Mouse (Mus musculus) lung, postnatal 0 days (tissue): ENCODE data around the gene Tor2a. TPM values are rescaled to one million over a fixed set of nuclear protein-coding genes. Genes with fewer than 3 reads are reported as not detected.

Source experiments
- ATAC-seq: fragments of 200-750 bp; cut with Nextera tagmentation; 2 replicates; pipeline ENCODE4 v1.8.0; 2017; ENCODE audit warnings: moderate library complexity
- DNase-seq: peaks from one replicate; pipeline ENCODE4 v3.0.0-alpha.2; 2016; ENCODE audit warnings: low spot score
- H3K27ac ChIP-seq: fragments of 300-500 bp; sonication (generic); 2 replicates; pipeline ENCODE4 v1.5.1; 2014; ENCODE audit warnings: antibody characterized with exemption, mild to moderate bottlenecking, low read length, mixed read lengths
- H3K27me3 ChIP-seq: fragments of 300-500 bp; sonication (generic); replicated peaks from 2 replicates; pipeline ENCODE4 v1.6.1; 2014; ENCODE audit warnings: low read length, mixed read lengths; ENCODE audit not compliant: insufficient read depth
- H3K36me3 ChIP-seq: fragments of 300-500 bp; sonication (generic); 2 replicates; pipeline ENCODE4 v1.6.1; 2014; ENCODE audit warnings: low read length, mixed read lengths; ENCODE audit not compliant: insufficient read depth
- H3K4me1 ChIP-seq: fragments of 300-500 bp; sonication (generic); 2 replicates; pipeline ENCODE4 v1.6.1; 2014; ENCODE audit warnings: antibody characterized with exemption, low read depth, low read length, mixed read lengths; ENCODE audit not compliant: insufficient read depth
- H3K4me2 ChIP-seq: fragments of 300-500 bp; sonication (generic); replicated peaks from 2 replicates; pipeline ENCODE4 v1.6.1; 2014; ENCODE audit warnings: low read depth, mild to moderate bottlenecking, low read length, moderate library complexity, mixed read lengths
- H3K4me3 ChIP-seq: fragments of 300-500 bp; sonication (generic); 2 replicates; pipeline ENCODE4 v1.5.1; 2014; ENCODE audit warnings: low read depth, low read length
- H3K9ac ChIP-seq: fragments of 300-500 bp; sonication (generic); replicated peaks from 2 replicates; pipeline ENCODE4 v1.6.1; 2014; ENCODE audit warnings: low read depth, mild to moderate bottlenecking
- H3K9me3 ChIP-seq: fragments of 300-500 bp; sonication (generic); 2 replicates; pipeline ENCODE4 v1.6.1; 2016; ENCODE audit warnings: low read length, mixed read lengths
- CTCF ChIP-seq: IDR thresholded peaks from 2 replicates; pipeline ENCODE4 v1.5.1; 2016; ENCODE audit warnings: antibody characterized with exemption, mild to moderate bottlenecking
- EP300 ChIP-seq: IDR thresholded peaks from 2 replicates; pipeline ENCODE4 v1.6.1; 2016; ENCODE audit warnings: antibody characterized with exemption, mild to moderate bottlenecking, control low read depth
- WGBS: fragments of 180-500 bp; shearing (Covaris S2); extraction: QIAGEN DNeasy Blood & Tissue Kit; methylation state at CpG from one replicate; pipeline ENCODE4 v1.1.7; 2014; 5-methylcytosine and 5-hydroxymethylcytosine counted together
- polyA plus RNA-seq: library from polyadenylated mRNA; unstranded; fragments of >200 nt; fragmentation: Nextera tagmentation; extraction: Ambion mirVana; gene quantifications from 2 replicates; pipeline ENCODE4 v1.2.1, GENCODE M21; 2015

Tor2a gene
- polyA plus RNA-seq, 1 experiment from 2014 or later: 63.5 TPM

DNA sequence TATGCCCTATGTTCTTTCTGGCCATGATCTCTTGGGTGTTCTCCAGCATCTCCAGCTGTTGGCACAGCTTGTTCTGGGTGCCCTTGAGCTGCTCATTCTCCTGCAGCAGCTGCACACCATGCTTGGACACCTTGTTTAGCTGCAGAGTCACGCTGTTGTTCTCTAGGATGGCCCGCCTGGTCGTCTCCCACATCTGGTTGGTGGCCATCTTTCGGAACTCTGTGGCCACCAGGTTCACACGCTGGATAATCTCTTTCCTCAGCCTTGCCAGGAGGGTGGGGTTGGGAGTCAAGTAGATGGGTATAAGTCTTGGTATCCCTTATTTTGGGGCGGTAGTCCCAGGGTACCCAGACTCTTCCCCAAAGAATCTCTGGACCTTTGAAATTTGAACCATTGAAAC, 22.7 kb downstream of the Tor2a start:
- DNase-seq: no peak
- 81% methylated on average over 6 of the region's 6 CpGs for WGBS
- H3K36me3 ChIP-seq: no peaks in the 10 kb centered on the region
- H3K4me3 ChIP-seq: no peak overlapping the region
- H3K4me2 ChIP-seq: no peak overlapping the region
- TF ChIP-seq EP300 (no peak), CTCF (no peak)
- H3K4me1 ChIP-seq: peaks cover 6% of the 10 kb centered on the region; the same call in 1 of the 2 replicates
- H3K9me3 ChIP-seq: no peaks in the 10 kb centered on the region
- no peak overlapping the region for H3K27ac ChIP-seq
- H3K27me3 ChIP-seq: no peaks in the 10 kb centered on the region
- no peak for ATAC-seq
- no peak overlapping the region for H3K9ac ChIP-seq

DNA sequence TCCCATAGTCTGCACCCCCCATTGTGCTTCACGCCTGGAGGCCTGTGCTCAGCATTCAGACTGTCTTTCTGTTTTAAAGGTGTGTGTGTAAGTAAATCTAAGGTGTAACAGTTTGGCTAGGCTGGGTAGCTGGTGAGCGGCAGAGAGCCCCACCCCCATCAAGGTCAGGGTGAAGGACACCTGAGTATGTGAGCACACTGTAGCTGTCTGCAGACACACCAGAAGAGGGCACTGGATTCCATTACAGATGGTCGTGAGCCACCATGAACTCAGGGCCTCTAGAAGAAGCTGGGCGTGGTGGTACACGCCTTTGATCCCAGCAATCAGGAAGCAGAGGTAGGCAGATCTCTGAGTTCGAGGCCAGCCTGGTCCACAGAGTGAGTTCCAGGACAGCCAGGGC, 24.7 kb downstream of the Tor2a start:
- Histone ChIP-seq H3K27me3 (no peaks in the 10 kb centered on the region), H3K9ac (no peak overlapping the region), H3K4me3 (no peak overlapping the region), H3K4me2 (no peak overlapping the region), H3K9me3 (no peaks in the 10 kb centered on the region), H3K4me1 (no peaks in the 10 kb centered on the region), H3K27ac (no peak overlapping the region), H3K36me3 (no peaks in the 10 kb centered on the region)
- ATAC-seq (no peak), DNase-seq (no peak)
- WGBS: 74% methylated on average over 6 of the region's 6 CpGs
- TF ChIP-seq CTCF (no peak), EP300 (no peak)

DNA sequence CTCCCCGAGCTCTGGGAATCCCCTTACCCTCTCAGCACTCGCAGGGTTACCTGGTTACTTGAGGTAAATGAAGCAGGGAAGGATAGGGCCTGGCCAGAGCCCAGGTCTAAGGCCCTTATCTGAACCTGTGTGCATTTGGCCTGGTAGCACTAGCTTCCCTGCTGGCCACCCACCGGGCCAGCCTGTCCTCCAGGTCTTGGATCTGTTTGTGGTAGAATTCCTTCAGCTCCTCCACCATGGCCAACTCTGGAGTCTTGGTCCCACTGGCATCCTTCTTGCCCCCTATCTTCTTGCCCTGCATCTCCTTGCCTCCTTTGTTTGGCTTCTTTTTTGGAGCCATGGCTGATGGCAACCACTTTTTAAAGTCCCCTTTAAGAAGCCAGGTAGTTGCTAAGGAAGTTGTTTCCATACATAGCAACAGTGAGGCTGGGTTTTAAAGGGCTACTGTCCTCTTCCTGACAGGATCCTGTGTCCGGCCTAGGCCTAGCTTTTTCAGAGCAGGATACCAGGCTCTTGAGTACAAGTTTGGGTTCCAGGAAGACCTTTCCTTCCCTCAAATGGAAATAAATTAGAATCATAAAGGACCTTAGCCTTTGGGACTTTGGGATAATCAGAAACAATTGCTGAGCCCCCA, 27.1 kb downstream of the Tor2a start, which contains the start of gene Cfap157:
Cfap157 (minus strand) TSS at position 381 of the 634 bp plus-strand sequence.
- Histone ChIP-seq H3K9me3 (no peaks in the 10 kb centered on the region), H3K4me3 (no peak within 1 kb of the TSS), H3K4me1 (no peaks in the 10 kb centered on the region), H3K9ac (no peak within 1 kb of the TSS), H3K36me3 (no peaks in the 10 kb centered on the region), H3K4me2 (no peak within 1 kb of the TSS), H3K27me3 (no peaks in the 10 kb centered on the region), H3K27ac (no peak within 1 kb of the TSS)
- TF ChIP-seq EP300 (no peak), CTCF (no peak)
- WGBS: 46% methylated on average over 4 of the region's 4 CpGs
- peak; percentile 68 for ATAC-seq
- peak; percentile 80 for DNase-seq

- peak; percentile 60 for DNase-seq
- no peak overlapping the region for H3K9ac ChIP-seq
- H3K36me3 ChIP-seq: no peaks in the 10 kb centered on the region
- H3K4me3 ChIP-seq: no peak overlapping the region
- TF ChIP-seq EP300: no peak
- TF ChIP-seq CTCF: peak; percentile 69
- H3K27me3 ChIP-seq: no peaks in the 10 kb centered on the region
- no peak overlapping the region for H3K27ac ChIP-seq
- no peaks in the 10 kb centered on the region for H3K4me1 ChIP-seq
- no peaks in the 10 kb centered on the region for H3K9me3 ChIP-seq
- ATAC-seq: no peak
- 66% methylated on average over 6 of the region's 6 CpGs for WGBS
- H3K4me2 ChIP-seq: no peak overlapping the region
Measured at GRCm38 (mm10) chr2:32787176-32787575, 30.1 kb downstream of the Tor2a start.

GRCm38 (mm10) chr2:32788581-32788980, 31.5 kb downstream of the Tor2a start:
- TF ChIP-seq EP300 (no peak), CTCF (no peak)
- 40% methylated on average over 2 of the region's 2 CpGs for WGBS
- ATAC-seq (no peak), DNase-seq (no peak)
- H3K36me3 ChIP-seq: no peaks in the 10 kb centered on the region
- no peak overlapping the region for H3K27ac ChIP-seq
- no peak overlapping the region for H3K4me2 ChIP-seq
- H3K9ac ChIP-seq: no peak overlapping the region
- no peaks in the 10 kb centered on the region for H3K9me3 ChIP-seq
- H3K4me1 ChIP-seq: no peaks in the 10 kb centered on the region
- H3K4me3 ChIP-seq: no peak overlapping the region
- H3K27me3 ChIP-seq: no peaks in the 10 kb centered on the region

DNA sequence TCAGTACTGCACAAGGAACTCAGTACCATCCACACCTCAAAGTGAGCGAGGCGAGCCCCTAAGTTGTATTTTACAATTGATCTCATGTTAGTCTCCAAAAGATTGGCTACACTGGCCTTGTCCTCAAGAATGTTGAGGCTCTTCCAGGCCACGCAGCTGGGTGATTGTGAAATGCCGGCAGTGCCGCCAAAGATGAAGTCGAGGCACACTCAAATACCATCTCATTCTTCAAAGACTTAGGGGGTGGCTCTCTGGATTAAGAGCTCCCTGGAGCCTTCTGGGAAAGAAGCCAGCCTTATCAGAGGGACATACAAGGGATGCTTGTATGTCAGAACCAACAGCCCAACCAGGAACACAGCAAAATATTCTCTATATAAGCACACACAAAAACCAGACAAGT, 34.3 kb downstream of the Tor2a start:
- Histone ChIP-seq H3K9me3 (no peaks in the 10 kb centered on the region), H3K4me2 (no peak overlapping the region), H3K36me3 (no peaks in the 10 kb centered on the region), H3K4me1 (no peaks in the 10 kb centered on the region), H3K4me3 (no peak overlapping the region), H3K27ac (no peak overlapping the region), H3K9ac (no peak overlapping the region), H3K27me3 (no peaks in the 10 kb centered on the region)
- ATAC-seq (peak; percentile 78), DNase-seq (peak; percentile 82)
- WGBS: 34% methylated on average over 6 of the region's 6 CpGs
- TF ChIP-seq EP300 (no peak), CTCF (no peak)
